Mouse (Mus musculus) T-cell, adult 66 days (primary cell): Measurements from ENCODE around the gene Mrps7. TPM values are rescaled to one million over a fixed set of nuclear protein-coding genes. Genes with fewer than 3 reads are reported as not detected.

Experiments used
- total RNA-seq, 2 experiments: library from RNA; stranded (reverse); gene quantifications; 3 replicates in 1 of 2; 4 replicates in 1 of 2; pipeline ENCODE4 v1.2.4; 2023

Gene Mrps7
- 10 to 100 TPM; 26.0 to 29.7 TPM for total RNA-seq

DNA sequence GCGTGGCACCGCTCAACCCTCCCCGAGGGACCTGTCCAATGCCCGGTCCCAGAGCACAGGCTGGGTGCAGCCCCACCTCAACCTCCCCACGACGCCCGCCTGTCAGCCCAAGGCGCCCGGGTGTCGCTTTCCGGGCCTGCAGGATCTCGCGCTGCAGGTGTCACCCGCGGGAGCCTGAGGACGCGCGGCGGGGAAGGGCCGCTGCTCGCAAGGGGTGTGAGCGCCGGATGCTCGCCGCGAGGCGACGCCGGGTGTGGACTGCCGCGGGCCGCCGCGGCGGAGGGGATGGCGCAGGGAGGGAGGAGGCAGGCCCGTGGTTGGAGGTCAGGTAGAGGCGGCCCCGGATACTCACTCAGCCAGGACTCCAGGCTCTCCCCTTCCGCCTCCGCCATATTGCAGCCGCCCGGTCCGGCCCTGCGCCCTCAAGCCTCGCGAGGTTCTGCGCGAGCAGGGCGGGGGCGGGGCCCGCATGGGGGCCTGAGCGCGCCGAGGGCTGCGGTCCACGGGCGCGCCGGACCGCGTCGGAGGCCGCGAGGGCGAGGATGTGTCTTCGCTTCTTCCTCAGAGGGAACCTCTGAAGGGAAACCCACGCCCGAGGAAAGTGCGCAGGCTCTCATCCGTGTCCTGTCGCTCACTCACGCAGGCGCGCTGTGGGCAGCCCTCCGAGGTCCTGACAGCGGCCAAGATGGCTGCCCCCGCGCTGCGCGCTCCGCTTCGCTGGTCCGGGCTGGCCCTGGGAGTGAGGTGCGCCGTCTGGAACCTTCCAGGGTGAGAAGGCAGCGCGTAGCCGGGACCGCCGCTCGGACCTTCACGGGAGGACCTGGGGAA is at the start of gene Mrps7, which contains the start of gene Gga3:
Mrps7 (plus strand) TSS at position 450 of the 828 bp plus-strand sequence.
Gga3 (minus strand) TSS at position 576 of the 828 bp plus-strand sequence.

DNA sequence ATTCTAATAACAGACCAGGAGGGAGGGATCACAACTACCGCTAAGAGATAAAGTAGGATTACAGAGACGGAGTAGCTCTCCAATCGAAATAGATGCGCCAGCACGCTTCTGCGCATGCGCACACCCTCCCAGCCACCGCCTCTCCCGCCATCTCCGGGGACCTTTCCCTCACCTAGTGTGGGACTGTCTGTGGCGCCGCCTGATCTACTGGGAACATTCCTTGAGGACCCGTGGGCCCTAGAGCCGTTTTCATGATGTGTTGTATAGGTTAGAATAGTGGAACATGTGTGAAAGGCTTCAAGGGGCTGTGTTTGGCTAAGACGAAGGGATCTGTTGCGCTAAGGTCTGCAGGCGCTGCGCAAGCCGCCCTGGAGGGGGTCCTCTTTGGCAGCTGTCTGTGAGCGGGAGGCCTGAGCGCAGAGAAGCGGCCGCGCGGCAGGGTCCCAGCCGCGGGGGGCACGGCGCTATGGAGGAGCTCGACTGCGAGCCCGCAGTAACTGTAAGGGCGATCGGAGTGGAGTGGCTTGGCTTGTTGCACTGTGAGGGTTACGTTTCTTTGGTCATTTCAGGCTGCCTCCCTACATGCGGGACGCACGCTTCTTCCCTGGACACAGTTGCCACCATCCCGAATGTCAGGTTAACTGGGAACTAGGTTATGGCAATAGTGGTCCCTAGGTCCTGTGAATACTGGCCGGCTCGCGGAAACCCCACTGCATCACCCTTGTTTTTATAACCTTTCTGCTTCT is 39.5 kb upstream of the Mrps7 start, which contains the start of gene Nup85:
Nup85 (plus strand) TSS at position 371 of the 746 bp plus-strand sequence.

DNA sequence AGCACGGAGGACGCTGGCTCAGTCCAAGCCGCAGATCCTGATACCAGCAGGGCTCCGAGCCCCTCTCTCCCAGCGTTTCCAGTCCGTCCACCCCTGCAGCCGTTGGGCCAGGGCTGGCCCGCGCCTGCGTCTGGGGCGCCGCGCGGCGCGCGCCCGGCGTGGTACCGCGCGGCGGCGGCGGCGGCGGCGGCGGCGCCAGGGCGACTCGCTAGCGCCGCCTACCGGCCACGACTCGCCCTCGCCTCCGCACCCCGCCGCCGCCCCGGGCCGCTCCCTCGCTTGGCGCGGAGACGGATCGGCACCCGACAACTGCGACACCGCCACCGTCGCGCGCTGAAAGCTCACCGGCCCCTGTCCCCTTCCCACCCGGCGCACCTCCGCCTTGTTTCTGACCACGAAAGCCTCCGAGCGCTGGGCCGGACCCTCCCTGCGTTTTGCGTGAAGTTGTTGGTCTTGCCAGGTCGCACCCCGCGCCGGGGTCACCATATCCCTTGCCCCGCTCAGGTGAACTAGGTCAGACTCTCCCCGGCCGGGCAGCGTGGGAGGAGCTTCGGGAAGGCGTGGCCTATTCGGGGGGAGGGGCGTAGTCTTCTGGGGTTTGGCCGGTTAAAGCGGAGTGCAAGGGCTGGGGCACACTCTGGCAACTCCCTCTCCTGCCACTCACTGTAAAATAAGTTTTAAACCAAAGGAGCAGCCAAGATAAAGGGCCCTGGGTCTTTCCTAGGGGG is 8.8 kb downstream of the Mrps7 start, which contains the start of gene Mif4gd:
Mif4gd (minus strand) TSS at position 560 of the 728 bp plus-strand sequence.

DNA sequence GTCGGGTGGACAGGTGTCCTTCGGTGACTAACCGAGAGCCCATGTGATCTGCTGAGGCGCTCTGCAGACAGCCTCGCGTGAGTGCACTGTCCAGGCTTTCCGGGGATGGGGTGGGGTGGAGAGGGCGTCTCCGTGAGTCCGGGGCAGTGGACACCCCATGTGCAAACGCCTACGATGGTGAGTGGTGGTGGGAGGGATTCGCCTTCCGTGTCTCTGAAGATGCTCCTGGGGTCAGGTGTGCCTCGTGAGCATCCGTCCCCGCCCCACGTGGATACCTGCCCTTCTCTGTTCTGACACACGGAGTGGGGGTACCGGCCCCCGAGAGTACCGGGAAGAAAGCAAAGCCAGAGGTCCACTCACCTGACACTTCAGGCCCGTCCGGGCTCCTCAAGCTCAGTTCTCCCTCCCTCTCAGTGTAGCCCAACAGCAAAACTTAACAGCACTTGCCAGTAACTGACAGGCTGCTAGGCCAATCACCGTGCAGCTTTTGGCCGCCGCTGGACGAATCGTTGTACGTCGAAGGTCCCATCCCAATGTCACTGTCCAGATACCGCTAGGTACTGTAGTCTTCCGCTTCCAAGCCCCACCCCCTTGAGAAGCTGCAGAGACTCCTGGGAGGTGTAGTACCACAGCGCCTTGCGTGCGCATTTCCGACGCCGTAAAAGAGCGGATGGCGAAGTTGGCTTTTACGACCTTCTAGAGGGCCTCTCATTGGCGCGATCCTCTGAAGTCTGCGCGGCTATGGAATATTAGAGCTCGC is 24.2 kb downstream of the Mrps7 start, which contains the start of gene Slc25a19:
Slc25a19 (minus strand) TSS at position 591 of the 760 bp plus-strand sequence.

Other genes starting within 250 kb of the Mrps7 start
- gene Hid1, start 236.2 kb upstream of the Mrps7 start, total RNA-seq = 10 to 100 TPM; 47.2 to 49.2 TPM
- gene Cdr2l, start 222.0 kb upstream of the Mrps7 start, total RNA-seq = 1 to 10 TPM; 2.1 to 3.1 TPM
- 100 to 1,000 TPM; 120 to 151 TPM for gene Mrpl58, start 200.2 kb upstream of the Mrps7 start, total RNA-seq
- gene Atp5h, start 184.0 kb upstream of the Mrps7 start, total RNA-seq = 100 to 1,000 TPM; 236 to 252 TPM
- gene Kctd2, start 183.8 kb upstream of the Mrps7 start, total RNA-seq = 10 to 100 TPM; 61.5 TPM
- gene Trim80, start 163.4 kb upstream of the Mrps7 start, total RNA-seq = not detected
- 10 to 100 TPM; 23.8 to 32.4 TPM for gene Slc16a5, start 141.5 kb upstream of the Mrps7 start, total RNA-seq
- gene Armc7, start 128.3 kb upstream of the Mrps7 start, total RNA-seq = 10 to 100 TPM; 37.1 to 43.6 TPM
- gene Nt5c, start 112.1 kb upstream of the Mrps7 start, total RNA-seq = 100 to 1,000 TPM; 134 to 141 TPM
- 100 to 1,000 TPM; 208 to 231 TPM for gene Jpt1, start 89.5 kb upstream of the Mrps7 start, total RNA-seq
- gene Sumo2, start 67.6 kb upstream of the Mrps7 start, total RNA-seq = 100 to 1,000 TPM; 247 to 268 TPM
- 10 to 100 TPM; 71.9 to 80.3 TPM for gene Nup85, start 39.5 kb upstream of the Mrps7 start, total RNA-seq
- gene Gga3, start 126 bp downstream of the Mrps7 start, total RNA-seq = 100 to 1,000 TPM in 1 of 2 experiments, 10 to 100 TPM in 1; 85.1 to 112 TPM
- gene Mif4gd, start 9.0 kb downstream of the Mrps7 start, total RNA-seq = 10 to 100 TPM; 61.1 to 61.2 TPM
- gene Slc25a19, start 24.4 kb downstream of the Mrps7 start, total RNA-seq = 10 to 100 TPM; 44.3 to 53.9 TPM
- 100 to 1,000 TPM; 135 to 150 TPM for gene Grb2, start 104.7 kb downstream of the Mrps7 start, total RNA-seq
- 10 to 100 TPM; 66.9 to 67.1 TPM for gene Tmem94, start 161.5 kb downstream of the Mrps7 start, total RNA-seq
- 1 to 10 TPM; 1.8 to 2.3 TPM for gene Caskin2, start 209.7 kb downstream of the Mrps7 start, total RNA-seq
- gene Tsen54, start 210.8 kb downstream of the Mrps7 start, total RNA-seq = 10 to 100 TPM; 24.8 to 26.0 TPM
- gene Llgl2, start 220.1 kb downstream of the Mrps7 start, total RNA-seq = 10 to 100 TPM; 40.6 to 43.0 TPM